Mouse (Mus musculus) v-Abl transformed pro-B cells (cell line): ENCODE data around the gene Slco2a1.

ENCODE experiments used
- in situ Hi-C, 2 experiments: fragments of 400-800 bp; cut with MboI; formaldehyde crosslinking; loops; one replicate each; pipeline ENCODE4 v1.15.1; 2025; ENCODE audit not compliant: unreplicated experiment in 2 of 2

The Slco2a1 gene

DNA sequence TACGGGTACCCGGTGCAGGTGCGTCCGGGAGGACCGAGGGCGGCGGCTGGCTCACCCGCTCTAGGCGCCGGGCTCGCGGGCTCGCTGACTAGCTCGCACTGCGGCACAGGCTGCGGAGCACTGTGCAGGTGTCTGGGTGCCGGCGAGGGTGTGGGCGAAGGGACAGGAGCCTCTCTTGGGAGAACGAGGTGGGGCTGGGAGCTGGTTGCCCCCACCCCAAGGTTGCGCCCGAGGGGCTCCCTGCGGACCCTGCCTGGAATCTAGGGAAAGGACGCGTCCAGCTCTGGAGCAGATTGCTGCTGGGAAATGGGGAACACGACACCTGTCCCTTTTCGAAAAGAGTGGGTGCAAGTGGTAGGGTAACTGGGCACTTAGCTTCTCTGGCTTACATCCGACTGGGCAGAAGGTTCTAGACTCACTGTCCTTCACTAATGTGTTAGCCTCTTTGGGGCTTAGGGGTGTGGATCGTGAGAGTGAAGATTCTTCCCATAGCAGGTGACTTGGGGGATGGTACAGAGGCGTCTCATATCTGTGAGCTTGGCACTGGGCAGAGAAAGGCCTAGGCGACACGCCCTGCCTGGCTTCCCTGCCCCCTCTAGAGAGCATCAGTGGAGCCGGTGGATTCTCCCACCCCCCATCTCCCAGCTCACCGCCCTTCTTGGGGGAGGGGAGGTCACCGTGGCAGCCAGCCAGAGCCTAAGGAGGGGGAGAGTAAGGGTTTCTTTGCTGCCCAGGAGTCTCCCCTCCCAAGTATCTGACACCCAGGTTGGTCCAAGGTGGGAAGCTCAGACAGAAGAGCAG, 124.2 kb downstream of the Slco2a1 start:
- in situ Hi-C loops, result no loop called here

DNA sequence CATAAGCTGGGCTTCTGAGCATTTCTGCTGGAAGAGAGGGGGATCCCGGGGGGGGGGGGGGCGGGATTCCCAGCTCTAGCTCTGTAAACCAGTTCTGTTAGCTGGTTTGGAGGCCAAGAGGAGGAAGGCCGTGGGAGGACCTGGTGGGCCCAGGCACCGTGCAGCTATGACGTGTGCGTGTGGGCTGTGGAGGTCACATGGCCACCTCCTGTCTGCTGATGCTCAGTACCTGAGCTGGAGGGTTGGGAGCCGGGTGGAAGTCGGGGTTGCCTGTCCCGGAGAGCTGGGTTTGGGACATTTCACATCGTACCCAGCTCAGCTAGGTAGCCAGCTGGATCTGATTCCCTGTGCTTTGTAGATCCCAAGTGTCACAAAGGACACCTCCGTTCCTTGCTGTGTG, 124.8 kb downstream of the Slco2a1 start:
- in situ Hi-C loops, result no loop called here

DNA sequence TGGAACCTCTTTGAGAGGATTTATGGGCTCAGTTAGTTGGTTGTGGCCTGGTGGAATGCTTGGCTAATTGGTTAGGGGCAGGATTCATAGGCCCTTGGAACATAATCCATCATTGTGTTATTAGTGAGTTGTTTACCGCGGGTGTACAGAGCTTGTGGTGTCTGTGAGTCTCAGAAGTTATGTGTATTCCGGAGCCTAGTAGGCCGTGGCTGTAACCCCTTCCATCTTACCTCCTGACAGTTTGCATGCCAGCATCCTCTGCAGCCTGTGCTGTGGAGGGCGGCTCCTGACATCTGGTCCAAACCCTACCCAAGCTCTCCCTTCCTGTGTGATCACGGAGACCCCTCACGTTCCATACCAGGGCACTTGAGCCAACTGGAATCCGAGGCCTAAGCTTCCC, 125.8 kb downstream of the Slco2a1 start:
- in situ Hi-C loops, result no loop called here

DNA sequence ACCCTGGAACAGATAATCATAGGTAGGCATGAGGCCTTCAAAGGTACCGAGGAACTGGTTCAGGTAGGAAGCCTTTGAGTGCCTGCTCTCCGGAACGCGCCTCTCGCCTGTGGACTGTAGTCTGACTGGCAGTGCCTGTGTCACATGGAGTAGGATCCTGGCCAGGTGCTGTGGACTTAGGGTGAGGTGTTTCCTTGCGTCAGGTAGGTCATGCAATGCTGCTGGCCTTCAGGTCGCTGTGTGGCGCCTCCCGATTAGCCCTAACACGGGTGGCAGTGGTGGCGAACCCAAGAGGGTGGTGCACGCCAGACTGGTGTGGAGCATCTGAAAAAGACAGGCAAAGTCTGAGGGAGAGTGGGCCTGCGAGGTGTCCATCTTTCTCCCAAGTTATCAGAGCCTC, 126.4 kb downstream of the Slco2a1 start:
- in situ Hi-C loops, result no loop called here

DNA sequence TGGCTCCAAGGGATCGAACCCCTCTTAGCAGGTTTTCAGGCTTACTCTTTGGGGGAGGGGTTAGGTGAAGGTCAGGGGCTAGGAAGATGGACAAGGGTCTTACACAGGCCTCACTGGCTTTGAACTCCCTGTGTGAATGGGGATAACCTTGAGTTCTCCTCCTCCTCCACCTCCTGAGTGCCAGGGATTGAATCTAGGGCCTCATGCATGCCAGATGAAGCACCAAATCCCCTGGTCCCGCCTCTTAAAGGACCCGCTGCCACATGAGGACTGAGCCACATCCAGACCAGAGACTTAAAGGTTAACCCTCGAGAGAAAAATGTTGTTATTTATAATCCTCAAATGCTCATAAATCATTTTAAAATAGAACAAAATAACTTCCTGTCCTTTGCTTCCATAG, 128.4 kb downstream of the Slco2a1 start:
- in situ Hi-C loops, result no loop called here

DNA sequence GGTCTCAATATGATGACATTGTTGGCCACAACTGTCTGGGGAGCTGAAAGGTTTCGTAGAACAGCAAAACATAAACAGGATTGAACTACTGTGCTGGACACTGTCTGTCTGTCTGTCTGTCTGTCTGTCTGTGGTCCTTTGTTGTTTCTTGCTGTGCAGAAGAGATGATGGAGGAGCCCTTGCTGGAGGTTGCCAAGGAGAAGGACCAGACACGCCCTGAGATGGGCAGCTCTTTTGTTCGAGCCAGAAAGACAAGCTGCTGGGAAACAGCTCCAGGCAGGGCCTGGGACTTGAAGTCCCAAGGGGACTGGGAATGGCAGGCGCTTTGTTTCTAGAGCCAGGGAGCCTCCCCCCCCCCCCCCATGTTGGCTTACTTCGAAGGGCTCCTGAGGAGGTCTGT, 129.0 kb downstream of the Slco2a1 start:
- in situ Hi-C loops, result no loop called here

DNA sequence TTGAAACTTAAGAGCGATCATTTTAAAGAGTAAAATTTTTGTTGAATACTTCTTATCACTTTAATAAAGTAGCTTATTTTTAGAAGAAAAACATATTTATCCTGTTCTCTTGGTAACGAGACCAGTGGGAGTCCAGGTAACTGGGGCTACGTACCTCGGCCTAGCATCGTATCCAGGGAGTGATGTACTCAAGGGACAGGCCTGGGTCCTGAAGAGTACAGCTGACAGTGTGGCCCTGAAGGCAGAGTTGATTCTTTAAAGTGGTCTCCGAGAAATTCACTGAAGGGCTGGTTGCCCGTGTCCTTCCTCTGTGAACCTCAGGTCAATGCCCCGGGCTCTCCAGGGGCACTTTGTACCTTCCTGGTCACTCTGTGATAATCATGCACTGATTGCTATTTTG, 129.4 kb downstream of the Slco2a1 start:
- in situ Hi-C loops, result no loop called here

DNA sequence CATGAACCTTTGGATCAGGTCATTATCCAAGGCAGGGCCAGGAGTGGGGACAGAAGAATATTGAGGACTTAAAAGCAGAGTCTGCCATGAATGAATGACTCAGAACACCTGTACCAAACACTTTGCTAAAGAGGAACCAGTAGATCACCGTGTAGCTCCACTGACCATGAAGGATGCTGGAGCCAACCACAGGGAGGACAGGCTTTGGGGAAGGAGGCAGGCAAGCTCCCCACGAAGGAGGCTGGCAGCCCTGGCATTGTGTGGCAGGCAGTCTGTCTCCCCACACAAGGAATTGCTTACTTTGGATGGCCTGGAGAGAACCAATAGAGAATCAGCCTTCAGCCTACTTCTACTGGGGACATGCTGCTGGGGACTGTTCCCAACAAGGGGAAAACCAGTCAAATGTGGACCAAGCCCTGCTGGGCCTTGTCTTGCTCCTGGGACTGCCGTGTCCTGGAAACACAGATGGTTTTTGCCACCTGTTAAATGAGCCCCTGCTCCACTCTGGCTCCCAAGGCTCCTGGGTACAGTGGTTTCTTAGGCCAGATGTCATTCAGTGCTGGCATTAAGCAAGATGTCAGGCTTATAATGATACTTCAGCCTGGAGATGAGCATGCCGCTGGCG, 130.3 kb downstream of the Slco2a1 start:
- in situ Hi-C loops, result no loop called here

DNA sequence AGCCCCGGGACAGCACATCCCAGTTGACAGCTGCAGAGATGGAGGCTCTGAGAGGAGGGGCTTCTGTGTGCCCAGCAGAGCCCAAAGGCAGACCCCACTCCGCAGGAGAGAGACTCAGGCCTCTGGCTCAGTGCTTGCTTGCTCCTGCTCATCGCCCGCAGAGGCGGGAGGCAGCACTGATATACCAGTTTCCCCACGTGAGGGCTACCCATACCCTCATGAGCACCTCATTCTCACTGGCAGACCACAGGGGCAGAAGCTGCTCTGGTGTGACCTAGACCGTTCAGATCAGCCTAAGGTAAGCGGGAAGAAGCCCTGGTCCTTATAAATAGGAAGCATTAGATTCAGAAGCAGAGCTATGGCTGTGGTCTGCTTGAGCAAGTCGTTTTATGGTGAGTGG, 131.3 kb downstream of the Slco2a1 start:
- in situ Hi-C loops, result no loop called here

DNA sequence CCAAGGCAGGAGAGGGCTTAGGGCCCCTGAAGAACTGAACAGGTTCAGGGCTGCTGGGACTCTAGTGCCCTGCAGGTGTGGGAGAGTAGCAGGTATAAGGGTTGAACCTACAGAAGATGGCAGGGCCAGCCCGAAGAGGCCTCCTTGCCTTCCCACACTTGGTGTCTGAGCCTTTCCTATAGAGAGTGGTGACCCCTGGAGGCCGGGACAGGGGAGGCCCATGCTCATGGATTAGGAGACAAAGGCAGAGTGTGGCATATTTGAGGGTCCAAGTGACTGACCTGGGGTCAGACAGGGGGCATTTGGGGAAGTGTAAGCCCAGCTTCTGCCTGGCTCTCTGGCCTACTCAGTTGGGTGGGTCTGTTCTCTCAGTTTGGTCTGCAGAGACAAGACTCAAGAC, 131.7 kb downstream of the Slco2a1 start:
- in situ Hi-C loops, result no loop called here

DNA sequence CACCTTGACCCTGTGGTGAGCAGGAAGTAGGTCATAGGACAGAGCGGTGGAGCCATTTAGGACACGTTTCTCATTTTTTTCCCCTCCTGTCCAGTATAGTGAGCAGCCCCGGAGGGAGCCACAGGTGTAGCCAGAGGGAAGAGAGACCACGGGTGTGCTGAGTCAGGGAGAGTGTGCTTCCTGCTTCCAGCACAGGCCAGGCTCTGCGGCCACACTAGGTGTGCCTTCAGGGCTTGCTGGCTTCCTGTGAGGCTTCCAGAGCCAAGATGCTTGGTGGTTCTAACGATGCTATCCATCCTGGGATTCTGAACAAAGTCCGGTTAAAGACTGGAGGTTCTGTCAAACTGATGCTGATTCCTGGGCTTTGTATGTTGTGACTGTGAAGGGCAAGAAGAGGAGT, 133.0 kb downstream of the Slco2a1 start:
- in situ Hi-C loops, result no loop called here

DNA sequence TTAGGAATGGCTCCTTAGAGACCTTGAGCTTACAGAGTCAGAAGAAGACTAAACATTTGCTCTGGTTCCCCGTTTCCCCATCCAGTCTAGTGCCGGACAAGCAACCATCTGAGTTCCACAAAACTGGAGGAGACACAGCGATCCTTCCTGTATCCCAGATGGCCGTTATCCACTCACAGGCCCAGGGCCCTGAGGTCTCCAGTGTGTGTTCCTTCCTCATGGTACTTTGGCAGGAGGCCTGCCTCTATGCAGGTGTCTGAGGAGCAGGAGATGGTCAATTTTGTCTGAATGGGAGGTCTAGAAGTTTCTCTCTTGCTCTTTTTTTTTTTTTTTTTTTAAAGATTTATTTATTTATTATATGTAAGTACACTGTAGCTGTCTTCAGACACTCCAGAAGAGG, 136.2 kb downstream of the Slco2a1 start:
- in situ Hi-C loops, result no loop called here

DNA sequence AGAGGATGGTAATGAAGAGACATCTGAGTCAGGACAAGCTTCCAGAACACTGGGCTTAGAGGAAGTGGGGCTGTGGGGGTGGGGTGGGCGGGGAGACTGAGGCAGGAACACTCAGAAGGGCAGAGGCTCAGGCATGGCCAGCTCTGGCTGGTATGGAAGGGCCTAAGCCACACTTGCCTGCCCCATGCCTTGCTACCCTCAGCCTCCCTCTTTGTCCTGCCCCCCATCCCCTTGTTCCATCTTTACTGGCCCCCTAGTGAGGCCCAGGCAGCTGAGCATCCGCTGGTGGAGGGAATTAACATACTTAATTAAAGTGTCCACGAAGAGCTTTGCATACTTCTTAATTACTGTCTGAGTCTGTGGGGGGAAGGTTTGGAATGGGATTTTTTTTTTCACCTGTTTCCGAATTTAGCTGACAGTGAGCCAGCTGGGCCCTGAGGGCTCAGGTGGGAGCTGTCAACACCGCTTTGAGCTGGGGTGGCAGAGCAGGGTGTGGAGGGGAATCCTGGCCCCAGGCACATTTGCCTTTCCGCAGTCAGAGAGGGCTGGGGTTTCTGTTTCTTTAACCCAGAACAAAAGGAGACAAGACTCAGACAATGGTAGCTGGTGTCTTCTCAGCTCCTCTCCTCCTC, 145.1 kb downstream of the Slco2a1 start:
- in situ Hi-C loops, result no loop called here

DNA sequence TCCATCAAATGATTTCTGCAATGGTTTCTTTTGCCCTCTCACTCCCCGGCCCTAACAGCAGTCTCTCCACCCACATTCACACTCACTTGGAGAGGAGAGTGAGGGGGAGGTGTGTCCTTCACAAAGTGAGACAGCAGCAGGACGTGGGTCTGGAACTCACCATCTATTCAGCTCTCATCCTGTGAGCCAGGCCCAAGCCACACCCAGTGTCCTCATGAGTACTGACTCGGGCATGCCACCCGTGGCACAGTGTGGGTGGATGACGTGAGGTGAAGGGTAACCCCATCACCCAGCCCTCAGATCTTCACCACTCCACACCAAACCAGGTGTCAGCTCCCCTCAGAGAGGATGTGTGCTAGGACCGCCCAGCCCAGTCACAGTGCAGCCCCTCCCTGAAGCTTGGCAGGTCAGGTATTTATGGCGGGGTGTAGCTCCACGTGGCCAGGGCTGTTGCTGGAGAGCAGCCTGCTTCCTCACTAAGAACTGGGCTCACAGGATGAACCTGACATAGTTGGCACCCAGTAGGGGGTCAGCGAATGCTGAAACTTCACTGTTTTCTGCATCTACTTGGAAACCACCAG, 146.0 kb downstream of the Slco2a1 start:
- in situ Hi-C loops, result no loop called here

DNA sequence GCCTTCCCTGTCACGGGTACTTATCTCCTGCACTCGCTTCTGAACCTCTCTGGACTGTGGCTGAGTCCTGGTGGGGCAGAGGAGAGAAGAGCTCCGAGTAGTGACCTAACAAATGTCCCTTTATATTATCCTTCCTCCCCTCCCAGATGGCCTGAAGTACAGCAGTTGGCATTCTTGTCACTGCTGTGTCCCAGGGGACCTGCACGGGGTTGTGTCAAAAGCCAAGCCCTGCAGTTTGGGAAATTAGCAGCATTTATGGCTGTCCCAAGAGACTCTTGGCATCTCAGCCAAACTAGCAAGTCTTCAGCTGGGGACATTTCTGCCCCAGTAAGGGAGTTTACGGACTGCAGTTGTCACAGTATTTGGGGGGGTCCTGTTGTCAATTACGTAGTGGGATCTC, 151.0 kb downstream of the Slco2a1 start:
- in situ Hi-C loops, result no loop called here

DNA sequence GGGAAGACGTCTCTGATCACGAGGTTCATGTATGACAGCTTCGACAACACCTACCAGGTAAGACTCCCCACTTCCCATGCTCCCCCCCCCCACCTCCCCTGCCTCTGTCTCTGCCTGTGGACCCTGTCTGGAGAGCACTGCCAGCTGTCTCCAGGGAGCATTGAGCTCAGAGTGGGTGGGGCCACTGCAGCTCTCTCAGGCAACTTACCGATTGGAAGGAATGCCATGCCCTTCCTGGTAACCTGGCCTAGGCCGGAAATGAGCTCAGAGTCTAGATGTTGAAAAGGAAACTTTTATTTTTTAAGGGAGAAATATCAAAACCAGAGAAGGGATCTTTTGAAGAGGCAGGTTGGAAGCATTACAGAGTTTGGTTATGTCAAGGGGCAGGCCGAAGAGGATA, 151.9 kb downstream of the Slco2a1 start:
- in situ Hi-C loops, result no loop called here

DNA sequence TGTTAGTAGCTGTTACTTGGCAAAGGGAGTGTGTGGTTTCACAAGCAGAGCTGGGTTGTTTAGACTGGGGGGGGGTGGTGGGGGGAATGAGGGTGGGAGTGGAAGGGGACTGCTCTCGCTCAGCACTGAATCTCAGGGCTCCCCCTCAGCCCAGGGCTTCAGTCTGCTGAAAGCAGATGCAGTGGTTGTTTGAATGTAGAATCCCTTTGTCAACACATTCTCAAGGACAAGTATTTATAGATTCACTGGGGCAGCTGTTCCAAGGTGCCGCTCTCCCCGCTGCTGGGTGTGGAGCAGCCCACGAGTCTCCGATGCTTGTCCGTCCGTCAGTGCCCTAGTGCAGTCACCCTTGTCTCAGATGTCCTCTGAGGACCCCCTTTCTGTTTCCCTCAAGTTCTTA, 152.8 kb downstream of the Slco2a1 start:
- in situ Hi-C loops, result no loop called here

DNA sequence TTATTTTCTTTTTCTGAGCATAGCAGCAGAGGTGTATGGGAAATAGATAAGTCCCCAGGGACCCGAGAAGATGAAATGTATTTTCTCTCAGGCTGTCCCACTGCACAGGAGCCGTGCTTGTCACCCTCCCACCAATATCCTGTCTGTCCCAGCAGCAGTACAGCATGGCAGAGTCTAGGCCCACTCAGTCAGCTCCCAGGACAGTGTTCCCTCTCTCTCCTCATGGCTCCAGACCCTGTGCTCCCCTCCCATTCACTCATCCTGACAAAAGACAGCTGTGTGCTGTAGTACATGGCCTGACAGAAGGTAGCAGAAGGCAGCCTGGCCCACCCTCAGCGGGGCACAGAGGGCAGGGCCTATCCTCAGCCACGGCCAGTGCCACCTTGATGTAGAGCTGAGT, 155.4 kb downstream of the Slco2a1 start:
- in situ Hi-C loops, result no loop called here

DNA sequence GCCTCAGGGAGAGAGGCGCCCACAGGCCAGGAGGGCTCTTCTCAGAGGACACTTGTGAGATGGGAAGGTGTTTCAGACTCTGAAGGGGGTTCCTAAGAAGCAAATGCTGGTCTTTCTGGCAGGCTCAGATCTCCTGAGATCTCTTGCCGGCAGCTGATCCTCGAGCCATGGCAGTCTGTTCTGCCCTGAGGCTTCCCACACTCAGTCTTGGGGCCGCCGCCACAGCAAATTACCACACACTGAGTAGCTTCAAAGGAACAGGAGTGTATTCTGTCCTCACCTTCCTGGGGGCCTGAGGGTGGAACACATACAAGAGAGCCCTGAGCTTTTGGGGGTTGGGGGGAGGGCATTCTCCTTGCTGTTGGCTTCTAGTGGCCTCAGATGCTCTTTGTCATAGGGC, 156.8 kb downstream of the Slco2a1 start:
- in situ Hi-C loops, result no loop called here
